Mouse (Mus musculus): Measurements from ENCODE around the gene Pkib. TPM values are rescaled to one million over a fixed set of nuclear protein-coding genes. Genes with fewer than 3 reads are reported as not detected.

Pkib gene
- polyA plus RNA-seq, 3 experiments from 2014 or later: 0.36 to 1.7 TPM; not detected in 1

DNA sequence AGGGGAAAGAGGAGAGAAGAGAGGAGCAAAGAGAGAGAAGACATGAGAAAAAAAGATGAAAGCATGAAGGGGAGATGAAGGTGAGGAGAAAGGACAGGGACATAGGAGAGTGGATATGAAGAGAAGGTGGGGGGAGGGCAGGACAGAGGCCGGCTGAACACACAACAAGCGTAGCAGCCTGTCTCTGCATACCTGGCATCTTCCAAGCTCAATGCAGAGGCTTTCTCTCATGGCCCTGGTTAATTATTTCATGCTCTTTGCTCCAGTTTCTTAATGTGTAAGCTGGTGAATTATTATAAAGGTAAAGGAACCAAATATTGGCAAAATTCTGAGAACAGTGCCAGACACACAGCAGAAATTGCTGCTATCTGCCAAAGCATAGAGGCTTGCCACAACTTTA, 109.6 kb downstream of the Pkib start:
- ATAC-seq: no peak

DNA sequence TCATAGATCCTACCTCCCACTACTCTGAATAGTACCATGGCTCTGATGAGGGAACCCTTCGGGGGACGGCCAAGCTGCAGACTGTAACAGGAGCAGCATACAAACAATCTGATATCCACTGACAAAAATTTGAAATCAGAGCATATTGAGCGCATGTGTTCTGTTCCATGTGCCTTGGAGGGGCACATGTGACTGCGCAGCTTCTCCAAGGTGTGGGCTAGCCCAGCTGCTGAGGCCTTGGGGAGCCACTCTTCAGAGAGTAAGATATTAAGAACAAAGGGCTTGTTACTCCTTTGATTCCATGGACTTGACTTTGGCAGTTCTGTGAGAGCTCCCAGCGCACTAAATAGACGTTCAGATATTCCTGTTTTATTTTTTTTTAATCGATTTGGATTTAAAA, 111.3 kb downstream of the Pkib start:
- no peak for ATAC-seq

DNA sequence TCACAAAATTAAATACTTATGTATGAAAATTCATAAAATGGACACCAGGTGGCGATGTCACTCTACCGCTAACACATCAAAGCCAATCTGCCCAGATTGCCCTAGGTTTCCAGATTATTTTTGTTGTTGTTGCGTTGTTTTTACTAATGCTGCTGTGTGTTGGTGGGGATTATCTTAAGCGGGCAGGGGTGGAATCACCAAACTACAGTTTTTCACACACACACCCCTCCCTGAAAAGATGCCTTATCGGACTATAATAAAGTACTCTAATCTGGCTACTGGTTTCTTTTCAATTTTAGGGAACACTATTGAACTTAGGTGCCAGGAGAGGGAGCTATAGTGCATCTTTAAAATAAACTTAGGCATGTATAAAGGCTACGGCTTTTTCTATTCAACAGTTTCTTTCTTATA, 111.8 kb downstream of the Pkib start:
- ATAC-seq: peak; percentile 72

DNA sequence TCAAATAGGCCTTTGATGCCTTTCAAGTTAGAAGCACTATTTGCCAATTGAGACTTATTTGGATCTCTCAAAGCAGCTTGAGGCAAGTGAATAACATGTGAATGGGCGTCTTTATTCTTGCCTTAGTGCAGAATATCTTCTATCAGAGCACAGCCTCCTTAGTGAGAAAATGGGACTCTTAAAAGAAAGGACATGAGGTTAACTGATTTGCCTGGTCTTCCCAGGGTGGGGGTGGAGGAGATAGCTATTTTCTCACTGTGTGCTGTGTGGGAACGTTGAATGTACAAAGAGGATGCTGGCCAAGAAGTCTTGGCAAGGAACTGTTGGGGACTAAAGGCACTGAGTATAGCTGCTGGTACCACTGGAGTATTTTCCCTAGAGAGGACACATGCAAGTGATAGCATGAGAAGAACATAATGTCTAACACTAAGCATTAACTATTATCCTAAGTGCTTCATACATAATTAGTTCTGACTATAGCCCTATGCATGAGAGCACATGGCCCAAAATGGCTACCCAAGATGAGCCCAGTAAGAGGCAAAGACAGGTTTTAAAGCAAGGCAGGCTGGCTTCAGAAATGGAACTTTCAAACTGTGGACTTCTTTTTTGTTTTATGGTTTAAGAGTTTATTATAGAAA, 112.5 kb downstream of the Pkib start:
- no peak for ATAC-seq

DNA sequence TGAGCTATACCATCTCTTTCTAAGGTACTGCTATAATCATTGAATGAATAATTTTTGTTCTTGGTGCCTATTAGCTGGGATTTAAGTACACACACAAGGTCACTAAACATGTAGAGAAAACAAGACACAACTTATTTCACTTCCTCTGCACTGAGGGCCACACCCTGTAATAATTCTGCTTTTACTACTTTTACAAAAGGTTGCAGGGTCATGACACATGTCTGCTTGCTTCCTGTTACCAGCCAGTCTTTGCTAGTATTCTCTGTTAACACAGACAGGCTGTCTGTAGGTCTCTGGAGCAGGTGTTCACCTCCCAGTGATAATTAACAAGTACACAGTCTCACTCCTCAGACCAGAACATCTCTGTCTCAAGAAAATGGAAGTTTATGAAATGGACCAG, 113.7 kb downstream of the Pkib start:
- peak; percentile 32 for ATAC-seq

DNA sequence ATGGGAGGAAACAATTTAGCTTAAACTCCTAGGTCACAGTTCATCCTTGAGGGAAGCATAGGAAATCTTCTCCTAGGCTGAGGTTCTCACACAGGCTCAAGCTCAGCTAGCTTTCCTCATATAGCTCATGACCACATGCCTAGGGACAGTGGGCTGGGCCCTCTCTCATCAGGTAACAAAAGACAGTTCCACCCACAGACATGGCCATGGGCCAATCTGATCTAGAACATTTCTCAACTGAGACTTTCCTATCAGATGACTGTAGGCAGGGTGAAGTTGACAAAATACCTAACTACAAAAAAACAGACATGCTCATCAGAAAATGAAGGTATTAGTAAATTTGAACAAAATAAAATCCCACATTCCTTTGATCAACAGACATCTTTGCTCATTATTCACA, 115.3 kb downstream of the Pkib start:
- peak; percentile 55 for ATAC-seq

DNA sequence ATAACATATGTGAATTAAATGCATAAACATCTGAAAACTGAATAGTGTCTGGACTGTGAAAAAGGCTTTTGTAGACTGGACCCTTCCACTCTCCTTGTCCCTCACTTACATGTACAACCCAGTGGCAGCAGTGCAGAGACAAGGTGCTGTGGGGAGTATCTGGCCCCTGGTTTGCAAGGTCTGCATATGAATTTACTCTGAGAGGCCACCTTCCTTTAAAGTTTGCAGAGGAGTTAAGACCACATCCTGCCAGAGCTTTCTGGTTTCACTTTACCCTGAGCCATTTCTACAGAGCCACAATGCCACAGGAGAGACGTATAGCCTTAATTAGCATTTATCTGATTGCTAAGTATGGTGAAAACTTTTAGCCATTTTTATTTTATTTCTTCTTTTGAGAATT, 121.6 kb downstream of the Pkib start:
- peak; percentile 96 for ATAC-seq

DNA sequence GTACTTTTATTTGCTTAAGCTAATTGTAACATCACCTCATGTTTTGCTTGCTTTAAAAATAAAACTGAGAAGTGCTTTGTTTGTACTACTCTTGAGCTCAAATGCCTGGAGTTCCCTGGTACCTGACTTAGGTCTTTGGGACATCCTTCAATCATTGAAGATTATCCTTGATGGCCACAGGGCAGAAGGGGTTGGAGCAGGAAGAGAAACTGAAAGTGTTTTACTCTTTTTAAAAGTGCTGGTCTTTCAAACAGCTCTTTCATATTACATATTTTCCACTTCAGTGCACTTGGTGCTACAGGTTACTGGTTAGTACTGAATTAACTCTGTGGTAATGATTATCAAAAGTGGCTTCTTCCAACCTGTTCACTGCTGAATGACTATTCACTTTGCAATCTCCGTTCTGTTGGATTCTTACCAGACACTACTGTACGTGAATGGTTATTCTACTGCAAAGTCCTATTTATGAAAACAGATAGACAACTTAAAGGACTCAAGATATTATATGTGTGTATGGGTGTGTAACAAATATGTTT, 123.5 kb downstream of the Pkib start:
- peak; percentile 32 for ATAC-seq

DNA sequence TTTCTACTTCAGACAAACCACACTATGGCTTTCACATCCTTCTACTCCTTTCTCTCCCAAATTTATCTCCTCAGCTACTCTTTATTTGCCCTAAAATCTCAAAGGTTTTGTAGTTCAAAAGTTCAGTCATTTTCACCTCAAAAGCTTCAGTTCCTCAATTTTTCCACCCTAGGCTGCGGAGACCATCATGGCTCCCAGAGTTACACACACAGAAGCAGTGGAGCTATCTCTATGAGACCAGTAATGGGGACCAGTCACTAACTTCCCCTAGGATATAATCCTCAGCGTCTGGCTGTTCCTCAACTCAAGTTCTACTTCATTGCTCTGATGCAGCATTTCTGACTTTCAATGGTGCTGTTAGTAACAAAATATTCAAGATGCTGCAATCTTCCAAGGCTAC, 127.2 kb downstream of the Pkib start:
- no peak for ATAC-seq

DNA sequence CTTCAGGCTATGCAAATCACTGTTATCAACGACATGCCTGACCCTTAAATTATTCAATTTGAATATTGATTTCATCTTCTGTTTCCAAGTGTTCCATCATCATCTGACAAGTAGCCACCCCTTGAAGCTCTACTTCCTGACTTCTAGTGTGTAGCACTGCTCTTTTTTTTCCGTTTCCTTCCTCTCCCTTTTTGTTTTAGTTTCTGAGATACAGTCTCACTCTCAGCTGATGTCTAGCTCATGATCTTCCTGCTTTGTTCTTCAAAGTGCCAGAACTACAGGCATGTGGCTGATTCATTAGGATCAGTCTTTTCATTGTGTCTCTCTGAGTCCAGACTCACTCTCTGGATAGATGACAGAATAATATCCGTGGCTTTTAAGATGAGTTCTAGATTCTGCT, 128.9 kb downstream of the Pkib start:
- ATAC-seq: peak; percentile 75

DNA sequence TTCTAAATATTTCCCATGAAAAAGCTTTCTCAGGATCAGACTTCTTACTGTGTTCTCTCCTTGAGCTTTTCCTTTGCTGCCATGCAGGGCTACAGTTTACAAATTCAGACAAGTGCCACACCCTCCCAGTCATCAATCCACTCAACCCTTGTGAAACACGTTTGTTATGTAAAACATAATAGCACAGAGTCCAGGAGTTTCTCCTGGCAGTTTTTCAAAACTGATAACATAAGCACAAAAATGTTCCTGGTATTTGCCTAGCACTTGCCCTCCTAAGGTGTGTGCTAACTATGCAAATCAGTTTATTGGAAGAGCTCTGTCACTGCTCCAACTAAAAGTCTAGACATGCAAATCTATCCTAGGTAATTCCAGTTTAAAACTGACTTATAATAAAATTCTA, 131.3 kb downstream of the Pkib start:
- no peak for ATAC-seq

DNA sequence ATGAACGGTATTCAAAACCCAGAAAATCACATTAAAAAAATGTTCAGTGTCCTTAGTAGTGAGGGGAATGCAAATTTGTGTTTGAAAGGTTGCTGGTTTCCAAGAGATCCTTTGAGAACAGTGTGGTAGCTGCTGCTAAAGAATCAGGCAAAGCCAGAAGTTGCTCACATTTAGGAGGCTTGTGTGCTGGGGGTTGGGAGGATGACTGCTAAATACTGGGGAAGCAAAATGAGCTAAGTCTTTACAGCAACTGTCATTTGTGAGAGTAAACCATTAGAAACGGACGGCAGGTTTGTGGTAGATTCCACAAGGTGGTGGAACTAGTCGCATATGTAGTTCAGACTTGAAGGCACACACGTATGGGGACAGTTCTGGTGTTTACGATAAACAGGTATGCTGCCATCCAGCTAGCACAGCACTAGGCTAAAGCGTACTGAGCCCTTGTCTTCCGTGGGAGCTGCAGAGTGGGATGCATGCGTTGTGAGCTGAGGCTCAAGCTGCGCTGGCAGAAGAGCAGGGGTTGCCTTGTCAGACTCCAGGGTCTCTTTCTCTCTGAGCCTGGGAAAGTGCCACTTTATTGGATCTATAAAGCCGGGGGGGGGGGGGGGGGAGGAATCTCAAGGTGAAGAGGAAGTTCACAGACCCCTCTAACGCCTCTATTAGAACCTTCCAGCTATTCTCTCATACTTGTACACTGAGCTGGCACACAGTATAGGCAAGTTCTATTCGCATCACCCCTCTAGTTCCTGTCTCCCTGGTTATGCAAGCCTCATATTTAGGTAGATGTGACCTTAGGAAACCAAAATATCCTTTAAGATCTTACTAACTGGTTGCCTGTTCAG, 151.7 kb downstream of the Pkib start:
- ATAC-seq: no peak

DNA sequence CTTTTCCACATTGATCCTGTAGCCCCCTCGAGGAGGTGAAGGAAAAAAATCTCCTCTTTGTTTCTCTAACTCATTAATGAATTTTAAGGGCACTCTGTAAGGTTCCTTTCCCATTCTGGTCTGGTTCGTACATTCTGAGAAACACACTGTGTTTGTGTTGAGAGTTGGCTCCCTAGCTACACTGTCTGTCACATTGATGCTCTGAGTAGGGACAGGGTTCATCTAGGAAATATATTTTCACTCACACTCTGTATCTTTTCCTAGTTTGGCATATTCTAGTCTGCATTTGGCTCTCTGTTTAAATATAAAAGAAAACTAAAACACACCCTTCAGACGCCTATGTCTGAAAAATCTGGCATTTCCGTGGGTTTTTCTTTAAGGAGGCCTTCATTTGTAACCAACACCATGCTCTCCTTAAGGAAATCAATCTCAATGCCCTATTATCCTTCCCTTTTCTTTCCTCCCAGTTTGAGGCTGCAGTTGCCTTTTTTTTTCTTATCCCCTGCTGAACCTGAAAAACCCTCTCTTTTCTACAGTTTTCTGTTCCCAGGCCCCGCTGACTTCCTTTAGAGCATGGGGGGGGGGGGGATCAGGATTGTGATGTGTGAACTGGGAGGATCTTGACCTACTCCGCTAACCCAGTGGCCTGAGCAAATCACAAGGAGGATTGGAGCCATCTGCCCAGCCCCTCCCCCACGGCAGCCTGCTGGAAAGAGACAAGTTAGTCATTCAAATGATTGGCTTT, 152.5 kb downstream of the Pkib start:
- no peak for ATAC-seq

DNA sequence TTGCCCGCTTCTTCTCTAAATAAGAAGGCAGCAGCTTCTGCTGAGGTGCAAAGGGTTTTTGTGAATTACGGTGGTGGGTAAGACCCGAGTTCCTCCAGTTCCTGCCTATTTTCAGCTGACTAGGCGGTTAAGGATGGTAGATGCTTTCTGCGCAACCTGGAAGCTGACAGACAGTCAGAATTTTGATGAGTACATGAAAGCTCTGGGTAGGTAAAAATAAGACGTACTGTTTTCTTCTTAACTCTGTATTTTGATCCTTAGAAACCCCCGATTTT, 153.0 kb downstream of the Pkib start, which contains the start of gene Fabp7:
TSS of gene Fabp7 (plus strand) at position 6 of the 275 bp plus-strand sequence.
- ATAC-seq: no peak

DNA sequence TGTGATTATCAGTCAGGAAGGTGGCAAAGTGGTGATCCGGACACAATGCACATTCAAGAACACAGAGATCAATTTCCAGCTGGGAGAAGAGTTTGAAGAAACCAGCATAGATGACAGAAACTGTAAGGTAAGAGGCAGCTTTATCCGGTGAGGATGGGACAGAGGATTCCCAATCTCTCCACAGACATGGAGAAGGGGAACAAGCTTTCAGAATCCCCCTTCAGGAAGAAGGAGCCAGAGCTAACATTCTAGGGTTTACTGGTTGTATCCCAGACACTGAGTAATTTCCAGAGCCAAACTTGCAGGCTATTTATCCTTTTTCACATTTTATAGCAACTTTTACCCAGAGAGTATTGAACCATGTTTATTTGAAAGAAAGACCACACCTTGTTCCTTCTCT, 153.8 kb downstream of the Pkib start:
- ATAC-seq: no peak

Other genes with a start within 250 kb of the Pkib start
- gene Hsf2, start 145.6 kb upstream of the Pkib start, polyA plus RNA-seq (2017; shearing (Covaris generic)): 10 to 100 TPM; 14.1 to 15.5 (median 14.3) TPM
- 100 to 1,000 TPM; 100 to 133 (median 115) TPM for gene Serinc1, start 99.5 kb upstream of the Pkib start, polyA plus RNA-seq (2017; shearing (Covaris generic))
- not detected for gene Fabp7, start 152.9 kb downstream of the Pkib start, polyA plus RNA-seq (2017; shearing (Covaris generic))
- gene Smpdl3a, start 162.4 kb downstream of the Pkib start, polyA plus RNA-seq (2017; shearing (Covaris generic)): 100 to 1,000 TPM; 110 to 180 (median 175) TPM

Measured in inflammation-experienced regulatory T-cells, adult 6 months (primary cell).